Mouse (Mus musculus): ENCODE data around the gene Pdpk1.

DNA sequence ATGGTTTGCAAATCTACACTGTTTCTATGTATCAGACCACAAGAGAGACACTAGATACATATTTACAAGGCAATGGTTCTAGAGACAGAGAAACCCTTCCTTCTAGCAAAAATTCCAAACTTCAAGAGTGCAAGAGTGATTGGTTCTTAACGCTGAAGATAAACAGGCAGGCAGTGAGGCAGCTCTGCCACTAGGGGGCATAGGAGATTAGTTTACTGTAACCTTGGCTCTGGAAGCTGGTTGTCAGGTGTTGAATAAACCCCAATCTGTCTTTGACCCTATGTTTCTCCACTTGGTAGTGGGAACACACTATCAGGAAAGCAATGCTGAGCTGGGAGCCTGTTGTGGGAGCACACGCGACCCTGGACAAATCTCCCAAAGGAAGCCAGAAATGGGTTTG, 22.7 kb upstream of the Pdpk1 start:
- TF ChIP-seq GATA1 (IDR thresholded peaks at IDR 0.05; ENCODE audit: low read length) (no peak), TAL1 (IDR thresholded peaks at IDR 0.05; ENCODE audit: low read length) (no peak)

Data from erythroblast, embryonic 14.5 days (primary cell).